Mouse (Mus musculus) embryonic facial prominence, embryonic 14.5 days (tissue): ENCODE data around the gene Kif1a. TPM values are rescaled to one million over a fixed set of nuclear protein-coding genes. Genes with fewer than 3 reads are reported as not detected.

ENCODE experiments used
- ATAC-seq: fragments of 200-750 bp; cut with Nextera tagmentation; 2 replicates; pipeline ENCODE4 v1.8.0; 2017; ENCODE audit warnings: low read depth, moderate number of reproducible peaks, moderate TSS enrichment
- DNase-seq: peaks from one replicate; pipeline ENCODE4 v3.0.0-alpha.2; 2015; ENCODE audit warnings: low spot score
- H3K27ac ChIP-seq: fragments of 300-500 bp; sonication (generic); replicated peaks from 2 replicates; pipeline ENCODE4 v1.5.1; 2014; ENCODE audit warnings: low read depth, mild to moderate bottlenecking, low read length, moderate library complexity
- H3K27me3 ChIP-seq: fragments of 300-500 bp; sonication (generic); replicated peaks from 2 replicates; pipeline ENCODE4 v1.6.1; 2014; ENCODE audit warnings: low read length; ENCODE audit not compliant: control insufficient read depth, insufficient read depth
- H3K36me3 ChIP-seq: fragments of 300-500 bp; sonication (generic); 2 replicates; pipeline ENCODE4 v1.6.1; 2014; ENCODE audit warnings: low read length, mixed read lengths; ENCODE audit not compliant: control insufficient read depth, insufficient read depth
- H3K4me1 ChIP-seq: fragments of 300-500 bp; sonication (generic); 2 replicates; pipeline ENCODE4 v1.6.1; 2014; ENCODE audit warnings: antibody characterized with exemption, low read length; ENCODE audit not compliant: control insufficient read depth, insufficient read depth
- H3K4me2 ChIP-seq: fragments of 300-500 bp; sonication (generic); 2 replicates; pipeline ENCODE4 v1.6.1; 2014; ENCODE audit warnings: low read depth, mild to moderate bottlenecking, low read length, moderate library complexity, mixed read lengths
- H3K4me3 ChIP-seq: fragments of 300-500 bp; sonication (generic); 2 replicates; pipeline ENCODE4 v1.5.1; 2014; ENCODE audit warnings: low read depth, mild to moderate bottlenecking, low read length
- H3K9ac ChIP-seq: fragments of 300-500 bp; sonication (generic); 2 replicates; pipeline ENCODE4 v1.6.1; 2014; ENCODE audit warnings: low read depth, mild to moderate bottlenecking, low read length, moderate library complexity, mixed read lengths
- H3K9me3 ChIP-seq: fragments of 300-500 bp; sonication (generic); 2 replicates; pipeline ENCODE4 v1.6.1; 2016; ENCODE audit warnings: low read length; ENCODE audit not compliant: control insufficient read depth
- WGBS: fragments of 180-500 bp; shearing (Covaris S2); extraction: QIAGEN DNeasy Blood & Tissue Kit; methylation state at CpG from one replicate; pipeline ENCODE4 v1.1.7; 2014; 5-methylcytosine and 5-hydroxymethylcytosine counted together
- polyA plus RNA-seq: library from polyadenylated mRNA; unstranded; fragments of >200 nt; fragmentation: Nextera tagmentation; extraction: Ambion mirVana; gene quantifications from 2 replicates; pipeline ENCODE4 v1.2.1, GENCODE M21; 2014

The Kif1a gene
- polyA plus RNA-seq, 1 experiment from 2014 or later: 30.7 TPM

GRCm38 (mm10) chr1:93006061-93006460, 95.7 kb downstream of the Kif1a start, which contains the start of gene Aqp12:
Gene Aqp12 (plus strand): TSS chr1:93006334.
- peaks cover 3% of the 10 kb centered on the region; the same call in 1 of the 2 replicates for H3K9me3 ChIP-seq
- no peak within 1 kb of the TSS for H3K9ac ChIP-seq
- no peak within 1 kb of the TSS for H3K27ac ChIP-seq
- no peak within 1 kb of the TSS for H3K4me2 ChIP-seq
- no peak for DNase-seq
- no peaks in the 10 kb centered on the region for H3K36me3 ChIP-seq
- H3K4me3 ChIP-seq: no peak within 1 kb of the TSS
- ATAC-seq: no peak
- H3K27me3 ChIP-seq: no peaks in the 10 kb centered on the region
- 77% methylated on average over 7 of the region's 7 CpGs for WGBS
- H3K4me1 ChIP-seq: no peaks in the 10 kb centered on the region

DNA sequence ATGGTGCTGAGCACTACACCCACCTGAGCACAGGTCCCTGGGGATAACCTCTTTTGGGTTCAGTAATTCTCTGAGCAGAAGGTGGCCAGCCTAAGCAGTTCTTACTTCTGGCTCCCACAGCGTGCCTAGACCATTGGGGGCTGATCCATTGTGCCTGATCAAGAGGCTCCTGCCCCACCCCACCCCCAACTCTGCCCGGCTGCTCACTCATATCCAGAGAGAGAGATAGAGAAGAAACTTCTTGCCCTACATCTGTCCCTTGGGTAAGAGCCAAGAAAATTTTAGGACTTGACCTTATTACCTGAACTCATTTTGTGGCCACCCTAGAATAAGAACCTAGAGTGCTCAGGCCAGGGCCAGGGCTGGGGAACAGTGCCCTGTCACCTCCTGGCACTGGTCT, 108.9 kb downstream of the Kif1a start:
- no peak overlapping the region for H3K4me2 ChIP-seq
- DNase-seq: no peak
- no peak for ATAC-seq
- no peaks in the 10 kb centered on the region for H3K36me3 ChIP-seq
- H3K9ac ChIP-seq: no peak overlapping the region
- H3K27me3 ChIP-seq: no peaks in the 10 kb centered on the region
- H3K27ac ChIP-seq: no peak overlapping the region
- no peaks in the 10 kb centered on the region for H3K9me3 ChIP-seq
- no peak overlapping the region for H3K4me3 ChIP-seq
- 63% methylated on average over 2 of the region's 2 CpGs for WGBS
- H3K4me1 ChIP-seq: no peaks in the 10 kb centered on the region

- Histone ChIP-seq H3K9me3 (no peaks in the 10 kb centered on the region), H3K4me1 (no peaks in the 10 kb centered on the region), H3K9ac (no peak overlapping the region), H3K36me3 (no peaks in the 10 kb centered on the region), H3K4me2 (no peak overlapping the region), H3K4me3 (no peak overlapping the region), H3K27me3 (no peaks in the 10 kb centered on the region), H3K27ac (no peak overlapping the region)
- DNase-seq (no peak), ATAC-seq (no peak)
- WGBS: 75% methylated on average over 6 of the region's 6 CpGs
Measured at GRCm38 (mm10) chr1:92992214-92992855, 109.4 kb downstream of the Kif1a start.

DNA sequence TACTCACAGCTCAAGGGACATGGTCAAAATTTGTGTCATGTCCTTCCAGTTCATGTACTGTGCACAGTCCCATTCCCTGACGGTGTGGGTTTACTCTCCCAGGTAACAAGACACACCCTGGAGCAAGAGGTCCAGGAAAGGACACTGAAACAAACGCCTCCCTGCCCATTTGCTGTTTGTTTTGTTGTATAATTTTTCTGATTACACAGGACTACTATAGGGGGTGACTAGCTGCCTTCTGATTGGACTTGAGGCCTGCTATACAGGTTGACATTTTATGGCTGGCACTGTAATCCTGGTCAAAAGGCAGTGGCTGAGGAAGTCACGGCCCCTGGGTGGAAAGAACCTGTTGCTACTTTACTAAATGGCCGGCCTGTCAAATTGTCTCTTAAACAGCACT, 111.9 kb downstream of the Kif1a start:
- no peaks in the 10 kb centered on the region for H3K9me3 ChIP-seq
- no peak overlapping the region for H3K4me2 ChIP-seq
- no peak for DNase-seq
- no peak for ATAC-seq
- WGBS: 56% methylated on average over 4 of the region's 4 CpGs
- H3K9ac ChIP-seq: no peak overlapping the region
- H3K4me1 ChIP-seq: no peaks in the 10 kb centered on the region
- no peak overlapping the region for H3K27ac ChIP-seq
- H3K36me3 ChIP-seq: no peaks in the 10 kb centered on the region
- no peak overlapping the region for H3K4me3 ChIP-seq
- no peaks in the 10 kb centered on the region for H3K27me3 ChIP-seq

- Histone ChIP-seq H3K4me1 (no peaks in the 10 kb centered on the region), H3K27ac (no peak overlapping the region), H3K4me2 (no peak overlapping the region), H3K9ac (no peak overlapping the region), H3K9me3 (no peaks in the 10 kb centered on the region), H3K36me3 (no peaks in the 10 kb centered on the region), H3K27me3 (no peaks in the 10 kb centered on the region), H3K4me3 (no peak overlapping the region)
- 73% methylated on average over 4 of the region's 4 CpGs for WGBS
- no peak for DNase-seq
- no peak for ATAC-seq
Measured at GRCm38 (mm10) chr1:92988894-92989293, 112.9 kb downstream of the Kif1a start.

DNA sequence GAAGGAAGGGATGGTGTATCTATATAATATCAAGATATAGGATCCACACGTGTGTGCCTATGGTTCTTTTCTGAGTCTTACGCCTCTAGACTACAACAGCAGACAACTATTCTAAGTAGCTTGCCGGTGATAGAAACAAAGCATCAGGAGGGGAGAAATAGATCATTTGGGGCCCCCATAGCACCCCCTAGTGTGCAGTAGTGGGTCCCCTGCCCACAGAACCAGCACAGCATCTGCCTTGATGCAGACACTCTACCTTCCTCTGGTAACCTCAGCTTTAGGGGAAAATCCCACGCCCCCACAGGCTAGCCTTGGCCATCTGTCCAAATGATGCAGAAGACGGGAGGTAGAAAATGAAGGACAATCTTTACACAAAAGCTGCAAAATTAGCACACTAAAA, 116.8 kb downstream of the Kif1a start:
- ATAC-seq: no peak
- Histone ChIP-seq H3K4me1 (no peaks in the 10 kb centered on the region), H3K9ac (no peak overlapping the region), H3K4me2 (no peak overlapping the region), H3K27me3 (no peaks in the 10 kb centered on the region), H3K4me3 (no peak overlapping the region), H3K27ac (no peak overlapping the region), H3K9me3 (no peaks in the 10 kb centered on the region), H3K36me3 (no peaks in the 10 kb centered on the region)
- WGBS: 88% methylated on average over 5 of the region's 5 CpGs
- DNase-seq: no peak

DNA sequence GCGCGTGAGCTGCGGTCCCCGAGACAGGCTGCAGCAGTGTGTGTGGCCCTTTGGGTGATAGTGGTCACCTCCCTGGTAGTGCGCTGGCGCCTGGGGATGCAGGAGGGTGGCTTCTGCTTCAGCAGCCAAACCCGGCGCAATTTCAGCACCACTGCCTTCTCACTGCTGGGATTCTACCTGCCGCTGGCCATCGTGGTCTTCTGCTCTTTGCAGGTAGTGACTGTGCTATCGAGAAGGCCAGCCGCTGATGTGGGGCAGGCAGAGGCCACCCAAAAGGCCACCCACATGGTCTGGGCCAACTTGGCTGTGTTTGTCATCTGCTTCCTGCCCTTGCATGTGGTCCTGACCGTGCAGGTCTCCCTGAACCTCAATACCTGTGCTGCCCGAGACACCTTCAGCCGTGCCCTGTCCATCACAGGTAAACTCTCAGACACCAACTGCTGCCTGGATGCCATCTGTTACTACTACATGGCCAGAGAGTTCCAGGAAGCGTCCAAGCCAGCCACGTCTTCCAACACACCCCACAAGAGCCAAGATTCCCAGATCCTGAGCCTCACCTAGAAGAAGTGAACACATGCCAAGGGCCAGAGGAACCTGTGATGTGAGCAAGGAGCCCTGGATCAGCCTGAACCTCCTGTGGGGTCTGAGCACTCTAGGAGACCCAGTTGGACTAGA, 118.7 kb downstream of the Kif1a start:
- 90% methylated on average over 17 of the region's 17 CpGs for whole genome bisulfite sequencing
- no peaks in the 10 kb centered on the region for H3K4me1 ChIP-seq
- no peak overlapping the region for H3K27ac ChIP-seq
- H3K9ac ChIP-seq: no peak overlapping the region
- H3K27me3 ChIP-seq: no peaks in the 10 kb centered on the region
- no peak for DNase-seq
- H3K4me3 ChIP-seq: no peak overlapping the region
- no peak overlapping the region for H3K4me2 ChIP-seq
- no peaks in the 10 kb centered on the region for H3K36me3 ChIP-seq
- no peaks in the 10 kb centered on the region for H3K9me3 ChIP-seq
- ATAC-seq: no peak

DNA sequence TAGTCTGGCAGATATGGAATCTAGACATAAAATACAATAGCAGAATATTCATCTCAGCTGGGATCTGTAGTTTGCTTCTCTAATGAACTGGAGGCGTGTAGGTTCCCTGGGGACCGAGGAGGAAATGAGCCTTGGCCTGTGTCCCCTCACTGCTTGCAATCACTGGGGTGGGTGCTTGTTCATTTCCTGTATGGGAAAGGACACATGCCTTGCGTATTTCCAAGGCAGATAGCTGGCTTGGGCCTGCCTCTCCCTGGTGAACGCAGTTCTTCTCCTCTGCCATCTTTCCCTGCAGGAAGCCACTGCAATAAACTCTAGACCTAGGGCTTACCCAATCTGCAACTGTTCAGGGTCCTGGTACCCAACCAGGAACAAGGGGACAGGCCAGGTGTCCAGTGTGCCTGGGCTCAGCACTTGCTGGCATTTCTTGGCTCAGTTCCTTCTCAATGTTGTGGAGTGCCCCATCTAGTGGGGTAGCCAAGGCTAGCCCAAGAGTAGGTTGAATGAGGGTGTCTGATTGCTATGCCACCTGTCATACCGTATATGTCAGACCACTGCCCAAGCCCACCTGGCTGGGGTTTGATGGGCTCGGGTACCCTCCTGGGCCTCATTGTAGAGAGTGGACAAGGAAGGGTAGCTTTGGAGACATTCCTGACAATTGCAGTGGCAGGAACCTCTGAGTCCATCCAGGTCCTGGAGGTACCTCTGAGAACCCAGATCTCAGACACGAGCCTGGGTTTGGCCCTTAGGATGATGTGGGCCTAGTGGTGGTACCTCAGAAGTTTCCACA, 120.5 kb downstream of the Kif1a start:
- no peaks in the 10 kb centered on the region for H3K9me3 ChIP-seq
- no peak overlapping the region for H3K9ac ChIP-seq
- H3K27me3 ChIP-seq: no peaks in the 10 kb centered on the region
- no peak overlapping the region for H3K4me2 ChIP-seq
- ATAC-seq (no peak), DNase-seq (no peak)
- no peak overlapping the region for H3K4me3 ChIP-seq
- H3K36me3 ChIP-seq: no peaks in the 10 kb centered on the region
- 74% methylated on average over 7 of the region's 7 CpGs for WGBS
- H3K27ac ChIP-seq: no peak overlapping the region
- H3K4me1 ChIP-seq: no peaks in the 10 kb centered on the region
